Mouse (Mus musculus): ENCODE measurements around the gene Car9.
"Not testable (repeated sequence)": the region's sequence is repeated elsewhere in the genome, so short reads cannot be mapped to it uniquely, and the experiment has no call there.

The Car9 gene

GRCm38 (mm10) chr4:43528487-43528886 is 21.7 kb downstream of the Car9 start:
- DNase-seq (ENCODE audit: low spot score in 2 of 2) = no peak

GRCm38 (mm10) chr4:43530081-43530501 is 23.3 kb downstream of the Car9 start:
- no peak for DNase-seq (ENCODE audit: low spot score in 2 of 2)

GRCm38 (mm10) chr4:43530581-43530980 is 23.8 kb downstream of the Car9 start:
- peak; percentile 56 to 64 for DNase-seq (ENCODE audit: low spot score in 2 of 2)

- no peak for DNase-seq (ENCODE audit: low spot score in 2 of 2)
Observed at GRCm38 (mm10) chr4:43533270-43533669, 26.5 kb downstream of the Car9 start.

GRCm38 (mm10) chr4:43535628-43536027 is 28.9 kb downstream of the Car9 start:
- no peak for DNase-seq (ENCODE audit: low spot score in 2 of 2)

GRCm38 (mm10) chr4:43536031-43536430 is 29.3 kb downstream of the Car9 start:
- no peak for DNase-seq (ENCODE audit: low spot score in 2 of 2)

- no peak for DNase-seq (ENCODE audit: low spot score in 2 of 2)
Observed at GRCm38 (mm10) chr4:43542044-43542443, 35.3 kb downstream of the Car9 start.

- no peak for DNase-seq (ENCODE audit: low spot score in 2 of 2)
Observed at GRCm38 (mm10) chr4:43546375-43547047, 39.7 kb downstream of the Car9 start.

- no peak for DNase-seq (ENCODE audit: low spot score in 2 of 2)
Observed at GRCm38 (mm10) chr4:43547160-43547559, 40.4 kb downstream of the Car9 start.

GRCm38 (mm10) chr4:43549055-43549454 is 42.3 kb downstream of the Car9 start:
- no peak for DNase-seq (ENCODE audit: low spot score in 2 of 2)

GRCm38 (mm10) chr4:43551854-43552253 is 45.1 kb downstream of the Car9 start:
- DNase-seq (ENCODE audit: low spot score in 2 of 2) = not testable (repeated sequence)

- DNase-seq (ENCODE audit: low spot score in 2 of 2) = peak; percentile 57 to 75
Observed at GRCm38 (mm10) chr4:43552437-43552836, 45.7 kb downstream of the Car9 start.

- no peak for DNase-seq (ENCODE audit: low spot score in 2 of 2)
Observed at GRCm38 (mm10) chr4:43553891-43554290, 47.1 kb downstream of the Car9 start.

- DNase-seq (ENCODE audit: low spot score in 2 of 2) = no peak
Observed at GRCm38 (mm10) chr4:43555926-43556325, 49.2 kb downstream of the Car9 start.

- no peak for DNase-seq (ENCODE audit: low spot score in 2 of 2)
Observed at GRCm38 (mm10) chr4:43558028-43558630, 51.4 kb downstream of the Car9 start.

GRCm38 (mm10) chr4:43558631-43559356 is 52.0 kb downstream of the Car9 start:
- no peak for DNase-seq (ENCODE audit: low spot score in 2 of 2)

GRCm38 (mm10) chr4:43559519-43560242 is 52.9 kb downstream of the Car9 start:
- no peak for DNase-seq (ENCODE audit: low spot score in 2 of 2)

- peak in 1 of 2 experiments; percentile 22 for DNase-seq (ENCODE audit: low spot score in 2 of 2)
Observed at GRCm38 (mm10) chr4:43560243-43560611, 53.5 kb downstream of the Car9 start.

GRCm38 (mm10) chr4:43560976-43561375 is 54.2 kb downstream of the Car9 start:
- no peak for DNase-seq (ENCODE audit: low spot score in 2 of 2)

GRCm38 (mm10) chr4:43561436-43561996 is 54.8 kb downstream of the Car9 start:
- DNase-seq (ENCODE audit: low spot score in 2 of 2) = peak in 1 of 2 experiments; percentile 26

- DNase-seq (ENCODE audit: low spot score in 2 of 2) = peak; percentile 96 to 97
Observed at GRCm38 (mm10) chr4:43561997-43562768, 55.4 kb downstream of the Car9 start, which contains the start of the genes Creb3 and Tln1. Creb3 (plus strand) TSS chr4:43562332. Tln1 (minus strand) TSS chr4:43562691.

Data from right cerebral cortex, postnatal 36 days (tissue).